Mouse (Mus musculus): ENCODE measurements around the gene Cdhr1.
A peak's percentile ranks its signal among the peaks of the same experiment; 100 is the strongest.

The Cdhr1 gene

DNA sequence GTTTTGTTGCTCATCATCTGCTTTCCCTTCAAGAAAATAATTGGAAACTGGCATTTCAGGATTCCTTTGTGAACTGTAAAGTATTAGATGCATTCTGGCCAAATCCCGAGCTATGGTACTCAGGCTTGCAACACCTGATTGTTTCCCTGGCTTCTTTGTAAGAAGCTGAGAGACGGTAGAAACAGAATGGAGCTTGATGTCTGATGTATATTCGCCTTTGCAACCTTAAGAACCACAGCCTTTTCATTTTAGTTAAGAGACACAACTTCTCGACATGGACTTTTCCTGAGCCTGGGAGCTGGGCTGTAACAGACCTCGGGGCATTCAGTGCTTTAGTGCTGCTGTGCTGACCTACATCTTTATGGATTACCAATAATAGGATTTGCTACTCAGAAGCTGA, 30.5 kb downstream of the Cdhr1 start, which contains the start of gene Lrit2:
Gene Lrit2 (plus strand): TSS at position 301 of the 400 bp plus-strand sequence.
- DNase-seq: no peak

DNA sequence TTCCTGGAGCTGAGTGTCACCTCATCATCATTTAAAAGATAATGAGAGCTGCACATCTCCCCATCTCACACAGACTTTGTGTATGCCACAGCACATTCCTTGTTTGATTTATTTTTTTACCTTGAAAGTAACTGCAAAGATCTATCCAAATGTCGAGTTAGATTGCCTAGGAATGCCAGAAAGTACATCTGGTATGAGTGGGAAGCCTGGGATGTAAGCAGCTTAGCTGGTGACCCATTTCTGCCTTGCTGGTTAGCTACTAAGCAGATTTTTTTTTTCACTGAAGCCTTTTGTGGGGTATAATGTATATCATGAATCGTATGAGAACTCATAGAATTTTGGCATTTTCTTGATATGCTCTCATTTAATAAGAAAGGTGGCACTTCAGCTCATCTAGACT, 31.5 kb downstream of the Cdhr1 start:
- no peak for DNase-seq

GRCm38 (mm10) chr14:37064849-37065248, 33.3 kb downstream of the Cdhr1 start:
- no peak for DNase-seq

DNA sequence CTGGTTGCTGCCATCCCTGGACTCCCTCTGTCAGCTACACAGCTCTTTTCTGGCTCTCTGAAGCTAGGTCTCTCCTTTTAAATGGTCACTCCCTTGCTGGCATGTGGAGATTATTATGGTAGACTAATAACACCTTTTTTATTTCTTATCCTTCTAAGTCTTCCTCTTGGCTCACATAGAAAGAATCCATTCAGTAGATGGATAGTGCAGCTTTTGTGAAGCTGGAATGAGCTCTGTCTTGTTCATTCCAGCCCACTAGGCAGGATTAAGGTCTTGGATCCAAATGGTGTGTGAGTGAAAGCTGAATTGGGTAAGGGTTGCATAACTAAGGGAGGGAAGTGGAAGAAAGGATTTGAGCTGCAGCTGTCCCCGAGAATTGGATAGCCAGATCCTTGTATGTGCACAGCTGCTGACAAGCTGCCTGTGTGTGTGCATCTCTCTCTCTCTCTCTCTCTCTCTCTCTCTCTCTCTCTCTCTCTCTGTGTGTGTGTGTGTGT, 49.2 kb downstream of the Cdhr1 start, which contains the start of gene Rgr:
Gene Rgr (minus strand): TSS at position 51 of the 497 bp plus-strand sequence.
- DNase-seq: no peak

DNA sequence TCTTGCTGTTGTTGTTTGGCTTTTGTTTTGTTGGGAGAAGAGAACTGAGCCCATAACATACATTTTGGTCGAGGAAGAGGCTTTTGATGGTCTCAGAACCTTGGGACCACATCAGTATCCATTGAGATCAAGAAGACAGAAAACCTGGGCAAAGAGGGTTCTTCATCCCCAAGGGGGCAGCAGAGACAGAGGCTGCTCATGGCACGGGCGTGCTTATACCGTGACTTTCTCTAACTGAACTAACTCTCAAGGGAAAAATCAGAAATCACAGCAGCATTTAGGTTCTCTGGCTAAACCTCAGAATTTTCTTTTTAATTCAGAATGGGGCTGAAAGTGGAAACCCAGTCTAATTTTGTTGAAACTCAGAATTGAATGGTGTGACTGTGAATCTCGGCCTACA, 63.7 kb downstream of the Cdhr1 start:
- no peak for DNase-seq

GRCm38 (mm10) chr14:37033241-37033640, 64.9 kb downstream of the Cdhr1 start:
- DNase-seq: peak; percentile 35 to 45

- DNase-seq: no peak
These were observed 65.6 kb downstream of the Cdhr1 start for GRCm38 (mm10) chr14:37032481-37033104.

- no peak for DNase-seq
These were observed 69.6 kb downstream of the Cdhr1 start for GRCm38 (mm10) chr14:37028555-37028954.

- DNase-seq: no peak
These were observed 70.2 kb downstream of the Cdhr1 start for GRCm38 (mm10) chr14:37027951-37028350.
